Mouse (Mus musculus): ENCODE results near the gene Rab11a. TPM values are rescaled to one million over a fixed set of nuclear protein-coding genes. Genes with fewer than 3 reads are reported as not detected.

Gene Rab11a
- total RNA-seq (2022), result 100 to 1,000 TPM in 3 of 4 experiments, 10 to 100 TPM in 1; 96.3 to 105 (median 102) TPM

DNA sequence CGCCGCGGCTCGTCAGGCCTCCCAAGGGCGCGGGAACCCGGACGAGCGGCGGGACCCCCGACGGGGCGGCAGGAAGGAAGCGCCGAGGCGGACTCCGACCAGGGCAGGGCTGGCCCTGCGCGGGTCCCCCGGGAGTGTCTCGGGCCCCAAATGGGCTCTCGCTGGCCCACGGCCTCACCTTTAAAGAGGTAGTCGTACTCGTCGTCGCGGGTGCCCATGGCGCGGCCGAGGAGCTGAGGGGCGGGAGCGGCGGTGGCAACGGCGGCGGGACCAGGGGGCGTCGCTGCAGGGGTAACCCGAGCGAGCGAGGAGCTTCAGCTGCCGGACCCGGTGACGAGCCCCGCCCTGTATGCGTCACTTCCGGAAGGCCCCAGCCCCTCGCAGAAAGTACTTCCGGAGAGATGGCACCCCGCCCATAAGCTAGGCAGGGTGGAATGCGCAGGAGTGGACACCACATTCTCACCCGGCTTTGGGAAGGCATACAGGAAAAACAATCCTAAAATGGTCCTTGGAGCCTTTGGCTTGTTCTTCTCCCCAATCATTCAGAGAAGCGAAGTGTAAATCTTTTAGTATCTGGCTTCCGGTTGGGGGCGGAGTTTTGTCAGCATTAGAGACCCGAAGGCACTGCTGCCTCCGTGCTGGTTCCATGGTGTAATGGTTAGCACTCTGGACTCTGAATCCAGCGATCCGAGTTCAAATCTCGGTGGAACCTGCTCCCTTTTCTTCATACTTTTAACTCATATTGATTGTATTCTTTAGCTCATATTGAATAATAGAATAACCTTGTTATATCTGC, at the start of gene Rab11a:
TSS of gene Rab11a (minus strand) at position 353 of the 796 bp plus-strand sequence.
- peak; percentile 94 to 95 for DNase-seq (ENCODE audit: low spot score in 2 of 2)

DNA sequence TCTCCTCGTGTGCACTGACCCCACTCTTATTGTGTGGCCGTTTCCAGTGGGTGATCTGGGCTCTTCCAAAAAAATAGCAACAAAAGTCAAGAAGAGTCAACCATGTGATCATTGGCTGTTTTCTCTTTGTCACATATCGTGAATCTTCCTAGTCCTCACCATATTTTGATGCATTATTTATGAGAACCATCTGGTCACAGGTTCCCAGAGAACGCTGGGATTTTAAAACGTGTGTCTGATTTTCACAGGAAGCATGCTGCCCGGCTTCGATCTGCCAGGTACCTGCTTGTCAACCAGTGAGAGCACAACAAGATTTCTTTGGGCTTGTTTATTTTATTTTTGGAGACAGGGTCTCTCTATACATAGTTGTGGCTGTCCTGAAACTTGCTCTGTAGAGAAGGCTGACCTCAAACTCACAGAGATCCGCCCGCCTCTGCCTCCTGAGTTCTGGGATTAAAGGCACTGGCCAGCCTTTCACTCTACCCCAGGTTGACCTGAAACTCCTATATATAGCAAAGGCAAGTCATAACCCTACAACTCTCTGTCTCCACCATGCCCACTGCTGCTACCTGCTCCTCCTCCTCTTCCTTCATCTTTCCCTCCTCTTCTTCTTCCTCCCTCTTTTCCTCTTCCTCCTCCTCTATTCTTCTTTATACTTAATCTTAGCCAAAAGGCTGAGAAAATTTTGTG, 48.8 kb upstream of the Rab11a start:
- no peak for DNase-seq (ENCODE audit: low spot score in 2 of 2)

DNA sequence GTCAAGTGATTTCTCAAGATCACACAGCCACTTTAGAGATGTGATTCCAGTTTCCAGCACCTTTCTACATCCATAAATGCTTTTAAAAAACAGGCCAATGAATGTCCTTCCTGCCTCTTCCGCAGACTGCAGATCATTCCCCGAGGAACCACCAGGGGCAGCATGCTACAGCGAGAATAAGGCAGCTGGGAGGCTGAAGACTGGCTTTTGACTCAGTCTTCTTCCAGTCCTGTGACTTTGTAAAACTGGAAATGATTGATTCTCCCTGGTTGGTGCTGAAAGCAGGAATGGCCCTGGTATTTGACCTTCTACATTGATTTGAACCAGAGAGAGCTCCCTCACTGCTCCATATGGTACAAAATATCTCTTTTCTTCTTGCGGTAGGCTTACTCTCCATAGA, 47.3 kb upstream of the Rab11a start:
- DNase-seq (ENCODE audit: low spot score in 2 of 2), result peak; percentile 23 to 33

- no peak for DNase-seq (ENCODE audit: low spot score in 2 of 2)
These were observed 46.0 kb upstream of the Rab11a start for GRCm38 (mm10) chr9:64783511-64783910.

GRCm38 (mm10) chr9:64779628-64780027, 42.1 kb upstream of the Rab11a start:
- DNase-seq (ENCODE audit: low spot score in 2 of 2), result no peak

- no peak for DNase-seq (ENCODE audit: low spot score in 2 of 2)
These were observed 40.6 kb upstream of the Rab11a start for GRCm38 (mm10) chr9:64778151-64778550.

GRCm38 (mm10) chr9:64777441-64777987, 40.0 kb upstream of the Rab11a start:
- no peak for DNase-seq (ENCODE audit: low spot score in 2 of 2)

GRCm38 (mm10) chr9:64775491-64775890, 37.9 kb upstream of the Rab11a start:
- DNase-seq (ENCODE audit: low spot score in 2 of 2), result no peak

GRCm38 (mm10) chr9:64774883-64775282, 37.3 kb upstream of the Rab11a start:
- no peak for DNase-seq (ENCODE audit: low spot score in 2 of 2)

GRCm38 (mm10) chr9:64774411-64774811, 36.9 kb upstream of the Rab11a start:
- DNase-seq (ENCODE audit: low spot score in 2 of 2), result no peak

DNA sequence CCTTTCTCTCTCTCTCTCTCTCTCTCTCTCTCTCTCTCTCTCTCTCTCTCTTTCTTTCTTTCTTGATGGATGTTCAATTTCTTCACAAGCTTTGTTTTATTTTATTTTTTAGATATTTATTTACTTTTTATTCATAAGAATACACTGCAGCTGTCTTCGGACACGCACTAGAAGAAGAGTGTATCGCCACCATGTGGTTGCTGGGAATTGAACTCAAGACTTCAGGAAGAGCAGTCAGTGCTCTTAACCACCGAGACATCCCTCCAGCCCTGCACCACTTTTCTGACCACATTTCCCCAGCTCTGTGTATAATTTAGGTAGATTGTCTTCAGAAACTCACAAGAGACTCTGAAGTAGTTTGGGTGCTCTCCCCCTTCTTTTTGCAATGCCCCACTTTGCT, 36.4 kb upstream of the Rab11a start:
- DNase-seq (ENCODE audit: low spot score in 2 of 2), result no peak

GRCm38 (mm10) chr9:64773254-64773653, 35.7 kb upstream of the Rab11a start:
- DNase-seq (ENCODE audit: low spot score in 2 of 2), result no peak

DNA sequence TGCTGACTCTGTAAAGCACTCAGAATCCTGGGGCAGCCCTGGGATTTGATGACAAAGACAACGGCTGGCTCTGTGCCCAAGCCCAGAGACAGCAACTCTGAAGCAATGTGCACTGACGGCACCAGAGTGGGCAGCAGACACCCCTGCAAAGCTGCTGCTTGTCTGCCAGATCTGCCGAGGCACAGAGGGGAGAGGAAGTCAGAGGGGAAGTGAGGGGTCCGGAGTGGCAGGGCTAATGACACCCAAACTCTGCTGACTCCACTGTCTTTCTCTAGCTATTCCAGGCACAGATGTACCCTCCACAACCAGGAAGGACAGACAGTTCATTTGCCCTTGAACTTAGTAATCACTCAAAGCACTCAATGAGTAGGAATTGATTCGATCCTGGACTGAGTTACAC, 33.7 kb upstream of the Rab11a start:
- peak in 1 of 2 experiments; percentile 13 for DNase-seq (ENCODE audit: low spot score in 2 of 2)

DNA sequence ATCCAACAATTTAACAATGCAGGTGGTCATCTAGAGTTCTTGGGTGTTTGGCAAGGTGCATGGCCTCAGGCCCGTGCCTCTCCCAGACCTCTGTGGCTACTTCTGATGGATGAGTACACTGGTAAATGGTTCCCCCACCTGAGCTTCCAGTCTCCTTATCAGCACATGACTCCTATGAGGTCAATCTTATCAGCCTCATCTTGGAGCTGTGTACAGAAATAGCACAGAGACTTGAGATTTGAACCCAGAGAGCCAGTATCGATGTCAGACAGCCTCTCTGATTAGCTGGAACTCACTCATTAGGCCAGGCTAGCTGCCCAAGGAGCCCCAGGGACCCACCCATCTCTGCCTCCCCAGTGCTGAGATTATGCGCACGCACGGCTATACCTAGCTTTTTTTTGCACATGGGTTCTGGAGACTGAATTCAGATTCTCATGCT, 32.9 kb upstream of the Rab11a start:
- DNase-seq (ENCODE audit: low spot score in 2 of 2), result no peak

- no peak for DNase-seq (ENCODE audit: low spot score in 2 of 2)
These were observed 32.4 kb upstream of the Rab11a start for GRCm38 (mm10) chr9:64769911-64770310.

GRCm38 (mm10) chr9:64769066-64769695, 31.6 kb upstream of the Rab11a start:
- DNase-seq (ENCODE audit: low spot score in 2 of 2), result no peak

GRCm38 (mm10) chr9:64767796-64768195, 30.2 kb upstream of the Rab11a start:
- no peak for DNase-seq (ENCODE audit: low spot score in 2 of 2)

- DNase-seq (ENCODE audit: low spot score in 2 of 2), result no peak
These were observed 28.6 kb upstream of the Rab11a start for GRCm38 (mm10) chr9:64766136-64766535.

- DNase-seq (ENCODE audit: low spot score in 2 of 2), result no peak
These were observed 27.3 kb upstream of the Rab11a start for GRCm38 (mm10) chr9:64764824-64765223.

- no peak for DNase-seq (ENCODE audit: low spot score in 2 of 2)
These were observed 20.5 kb upstream of the Rab11a start for GRCm38 (mm10) chr9:64758052-64758451.

DNA sequence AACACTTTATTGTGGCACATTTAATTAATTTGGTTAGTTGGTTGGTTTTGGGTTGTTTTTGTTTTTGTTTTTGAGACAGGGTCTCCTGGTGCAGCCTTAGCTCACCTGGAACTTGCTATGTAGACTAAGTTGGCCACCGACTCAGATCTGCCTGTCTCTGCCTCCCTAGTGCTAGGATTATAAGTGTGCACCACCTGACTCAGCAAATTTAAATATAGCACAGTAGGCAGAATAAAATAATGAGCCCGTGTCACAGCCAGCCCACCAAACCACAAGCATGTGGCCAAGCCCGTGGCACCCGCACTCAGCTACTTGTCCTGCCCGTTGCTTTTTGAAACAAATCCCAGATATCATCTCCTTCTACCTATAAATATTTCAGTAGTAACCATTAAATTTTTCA, 15.0 kb upstream of the Rab11a start:
- DNase-seq (ENCODE audit: low spot score in 2 of 2), result no peak

DNA sequence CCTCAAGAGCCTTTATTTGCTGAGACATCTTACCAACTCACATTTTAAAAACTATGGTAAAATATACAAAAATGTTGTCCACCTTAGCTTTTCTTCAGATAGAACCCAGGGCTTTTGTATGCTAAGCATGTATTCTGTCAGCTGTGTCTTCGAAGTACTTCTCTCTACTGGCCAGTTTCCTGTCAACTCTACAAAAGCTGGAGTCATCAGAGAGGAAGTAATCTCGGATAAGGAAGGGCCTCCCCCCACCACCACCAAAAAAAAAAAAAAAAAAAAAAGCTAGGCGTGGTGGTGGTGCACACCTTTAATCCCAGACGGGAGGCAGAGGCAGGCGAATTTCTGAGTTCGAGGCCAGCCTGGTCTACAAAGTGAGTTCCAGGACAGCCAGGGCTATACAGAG, 11.8 kb upstream of the Rab11a start:
- DNase-seq (ENCODE audit: low spot score in 2 of 2), result no peak

Data from gastrocnemius, adult 8-10 months (tissue).